Mouse (Mus musculus) midbrain, embryonic 13.5 days (tissue): ENCODE results near the gene Smad3. TPM values are rescaled to one million over a fixed set of nuclear protein-coding genes. Genes with fewer than 3 reads are reported as not detected.
A peak's percentile ranks its signal among the peaks of the same experiment; 100 is the strongest.

Experiments used
- ATAC-seq: fragments of 200-750 bp; cut with Nextera tagmentation; 2 replicates; pipeline ENCODE4 v1.8.0; 2017; ENCODE audit warnings: mild to moderate bottlenecking, moderate TSS enrichment, moderate library complexity
- H3K27ac ChIP-seq: fragments of 300-500 bp; sonication (generic); 2 replicates; pipeline ENCODE4 v1.5.1; 2015; ENCODE audit warnings: inconsistent platforms, mild to moderate bottlenecking, moderate library complexity
- H3K27me3 ChIP-seq: fragments of 300-500 bp; sonication (generic); 2 replicates; pipeline ENCODE4 v1.6.1; 2015; ENCODE audit warnings: mild to moderate bottlenecking, inconsistent platforms
- H3K36me3 ChIP-seq: fragments of 300-500 bp; sonication (generic); 2 replicates; pipeline ENCODE4 v1.6.1; 2015; ENCODE audit warnings: mild to moderate bottlenecking, inconsistent platforms
- H3K4me1 ChIP-seq: fragments of 300-500 bp; sonication (generic); replicated peaks from 2 replicates; pipeline ENCODE4 v1.6.1; 2015; ENCODE audit warnings: inconsistent platforms
- H3K4me2 ChIP-seq: fragments of 300-500 bp; sonication (generic); replicated peaks from 2 replicates; pipeline ENCODE4 v1.6.1; 2015; ENCODE audit warnings: moderate library complexity, mild to moderate bottlenecking, inconsistent platforms
- H3K4me3 ChIP-seq: fragments of 300-500 bp; sonication (generic); replicated peaks from 2 replicates; pipeline ENCODE4 v1.5.1; 2015; ENCODE audit warnings: mild to moderate bottlenecking, inconsistent platforms
- H3K9ac ChIP-seq: fragments of 300-500 bp; sonication (generic); replicated peaks from 2 replicates; pipeline ENCODE4 v1.6.1; 2015; ENCODE audit warnings: mild to moderate bottlenecking, inconsistent platforms
- H3K9me3 ChIP-seq: fragments of 300-500 bp; sonication (generic); 2 replicates; pipeline ENCODE4 v1.6.1; 2016; ENCODE audit warnings: mild to moderate bottlenecking, inconsistent platforms
- WGBS: fragments of 180-500 bp; shearing (Covaris S2); methylation state at CpG from one replicate; pipeline ENCODE4 v1.1.7; 2015; 5-methylcytosine and 5-hydroxymethylcytosine counted together
- polyA plus RNA-seq: library from polyadenylated mRNA; unstranded; fragments of >200 nt; fragmentation: Nextera tagmentation; extraction: Ambion mirVana; gene quantifications from 2 replicates; pipeline ENCODE4 v1.2.1, GENCODE M21; 2015

Smad3 gene
- polyA plus RNA-seq, 1 experiment from 2014 or later, result 11.6 TPM

DNA sequence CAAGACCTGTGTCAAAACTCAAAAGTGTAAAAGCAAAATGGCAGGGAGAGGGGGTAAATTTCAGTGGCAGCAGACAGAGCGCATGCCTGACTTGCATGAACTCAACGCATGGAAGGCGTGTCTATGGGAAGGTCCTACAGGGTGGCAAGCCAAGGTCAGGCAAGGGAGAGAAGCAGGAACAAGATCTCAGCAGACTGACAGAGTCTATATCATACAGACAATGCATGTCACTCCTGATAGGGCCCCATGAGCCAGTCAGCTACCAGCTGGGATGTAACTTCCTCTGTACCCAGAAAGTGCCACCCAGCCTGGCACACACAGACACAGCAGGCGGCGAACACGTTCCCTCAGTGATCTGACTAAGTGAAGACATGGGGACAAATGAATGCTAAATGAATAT lies 73.5 kb downstream of the Smad3 start:
- no peak for ATAC-seq
- WGBS, result 95% methylated on average over 6 of the region's 6 CpGs
- no peak overlapping the region for H3K4me2 ChIP-seq
- H3K9ac ChIP-seq, result no peak overlapping the region
- H3K9me3 ChIP-seq, result no peaks in the 10 kb centered on the region
- no peak overlapping the region for H3K4me3 ChIP-seq
- H3K36me3 ChIP-seq, result no peaks in the 10 kb centered on the region
- no peaks in the 10 kb centered on the region for H3K27me3 ChIP-seq
- H3K27ac ChIP-seq, result no peak overlapping the region
- no peaks in the 10 kb centered on the region for H3K4me1 ChIP-seq

DNA sequence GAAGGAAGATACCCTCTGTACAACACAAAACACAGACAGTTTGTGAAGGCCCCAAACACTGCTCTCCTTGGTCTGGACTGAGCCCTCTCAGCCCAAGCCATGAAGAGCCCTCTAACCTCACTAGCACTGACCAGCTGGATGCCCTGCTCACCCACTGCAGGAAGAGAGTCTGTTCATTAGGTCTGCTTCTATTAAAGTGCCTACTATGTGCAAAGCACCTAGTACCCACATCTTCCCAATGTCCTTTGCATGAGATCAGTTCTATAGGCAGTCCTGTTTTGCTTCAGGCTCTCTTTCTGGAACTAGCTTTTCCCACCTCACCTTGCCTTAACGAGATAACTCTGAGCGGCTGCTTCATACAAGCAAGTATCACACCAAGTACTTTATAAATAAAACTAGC lies 74.9 kb downstream of the Smad3 start:
- Histone ChIP-seq H3K27me3 (no peaks in the 10 kb centered on the region), H3K4me1 (no peaks in the 10 kb centered on the region), H3K4me3 (no peak overlapping the region), H3K9me3 (no peaks in the 10 kb centered on the region), H3K9ac (no peak overlapping the region), H3K4me2 (no peak overlapping the region), H3K36me3 (no peaks in the 10 kb centered on the region), H3K27ac (no peak overlapping the region)
- WGBS, result 95% methylated on average over 2 of the region's 2 CpGs
- ATAC-seq, result no peak

DNA sequence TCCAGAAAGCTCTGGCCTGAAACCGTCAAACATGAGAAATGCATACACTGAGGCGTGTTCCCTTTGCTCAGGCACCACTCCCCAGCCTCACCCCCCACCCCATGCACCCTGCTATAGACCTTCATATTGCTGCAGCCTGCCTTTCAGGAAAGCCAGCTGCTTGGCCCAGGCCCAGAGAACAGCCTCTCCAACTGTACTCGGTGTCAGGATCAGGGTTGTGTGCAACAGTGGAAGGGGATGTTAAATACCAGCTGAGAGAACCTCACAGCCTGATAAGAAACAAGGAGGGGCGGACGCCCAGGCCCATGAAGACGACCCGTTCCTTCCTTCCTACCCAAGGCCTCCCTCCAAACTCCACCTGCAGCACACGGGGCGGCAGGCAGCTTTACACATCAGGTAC lies 75.5 kb downstream of the Smad3 start:
- H3K4me1 ChIP-seq, result no peaks in the 10 kb centered on the region
- no peak for ATAC-seq

DNA sequence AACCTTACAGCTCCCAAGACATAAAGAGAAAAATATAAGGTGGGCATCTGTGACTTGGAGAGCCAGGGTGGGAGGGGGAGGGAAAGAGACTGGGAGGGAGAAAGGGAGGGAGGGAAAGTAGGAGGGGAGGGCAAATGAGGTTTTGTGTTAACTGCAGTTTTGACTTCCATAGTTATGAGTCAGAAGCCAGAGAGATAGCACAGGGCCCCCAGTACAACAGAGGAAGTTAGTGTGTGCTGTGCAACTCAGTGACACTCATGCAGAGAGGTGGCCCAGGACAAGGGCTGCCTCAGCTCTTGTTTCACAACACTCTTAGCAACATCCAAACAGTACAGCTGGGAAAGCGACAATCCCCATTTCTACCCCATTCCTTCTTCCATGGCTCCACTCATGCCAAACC lies 79.7 kb downstream of the Smad3 start:
- no peaks in the 10 kb centered on the region for H3K4me1 ChIP-seq
- 92% methylated on average over 1 of the region's 1 CpGs for WGBS
- no peak for ATAC-seq
- no peaks in the 10 kb centered on the region for H3K9me3 ChIP-seq
- H3K4me2 ChIP-seq, result no peak overlapping the region
- H3K4me3 ChIP-seq, result no peak overlapping the region
- no peaks in the 10 kb centered on the region for H3K27me3 ChIP-seq
- no peak overlapping the region for H3K27ac ChIP-seq
- H3K36me3 ChIP-seq, result no peaks in the 10 kb centered on the region
- no peak overlapping the region for H3K9ac ChIP-seq

More for the DNA sequence above, 75.5 kb downstream of the Smad3 start:
- no peaks in the 10 kb centered on the region for H3K9me3 ChIP-seq
- H3K4me2 ChIP-seq, result no peak overlapping the region
- WGBS, result 86% methylated on average over 9 of the region's 9 CpGs
- H3K36me3 ChIP-seq, result no peaks in the 10 kb centered on the region
- no peak overlapping the region for H3K9ac ChIP-seq
- no peak overlapping the region for H3K4me3 ChIP-seq
- no peak overlapping the region for H3K27ac ChIP-seq
- no peaks in the 10 kb centered on the region for H3K27me3 ChIP-seq

DNA sequence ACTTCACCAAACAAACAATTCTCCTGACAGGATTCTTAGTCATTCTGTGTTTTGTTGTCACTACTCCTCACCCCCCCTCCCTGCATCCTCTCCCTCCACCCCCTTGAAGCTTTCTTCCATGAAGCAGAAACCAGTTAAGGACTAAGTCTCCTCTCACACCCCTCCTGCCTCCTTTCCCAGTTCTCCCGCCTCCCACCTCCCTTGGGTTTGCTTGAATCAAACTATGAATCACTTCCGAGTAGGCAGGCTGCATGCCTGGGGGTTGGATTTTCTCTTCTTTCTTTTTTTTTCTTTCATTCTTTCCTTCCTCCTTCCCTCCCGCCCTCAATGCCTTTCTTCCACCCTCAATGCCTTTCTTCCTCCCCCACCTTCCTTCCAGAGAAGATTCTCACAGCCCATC lies 80.2 kb downstream of the Smad3 start:
- no peaks in the 10 kb centered on the region for H3K36me3 ChIP-seq
- WGBS, result 78% methylated on average over 3 of the region's 3 CpGs
- H3K4me3 ChIP-seq, result no peak overlapping the region
- H3K4me2 ChIP-seq, result no peak overlapping the region
- H3K9ac ChIP-seq, result no peak overlapping the region
- no peaks in the 10 kb centered on the region for H3K27me3 ChIP-seq
- H3K9me3 ChIP-seq, result no peaks in the 10 kb centered on the region
- ATAC-seq, result no peak
- H3K27ac ChIP-seq, result no peak overlapping the region
- no peaks in the 10 kb centered on the region for H3K4me1 ChIP-seq

DNA sequence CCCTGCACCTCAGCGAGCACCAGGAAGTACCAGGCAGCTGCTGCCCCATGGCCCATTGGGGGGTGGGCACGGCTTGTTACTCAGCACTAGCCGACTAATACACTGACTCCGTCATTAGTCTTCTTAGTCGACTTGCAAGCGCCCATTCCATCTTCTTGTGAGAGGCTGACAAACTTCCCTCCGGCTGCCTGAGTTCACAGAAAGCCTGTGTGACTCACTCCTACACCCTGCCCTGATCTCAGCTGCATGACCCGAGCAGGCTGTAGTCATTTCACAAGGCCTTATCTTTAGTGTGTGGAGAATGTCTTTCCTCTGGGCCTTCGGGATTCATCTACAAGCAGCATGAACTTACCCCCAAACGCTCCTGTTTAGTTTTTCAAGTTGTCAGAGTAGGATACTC lies 83.2 kb downstream of the Smad3 start:
- WGBS, result 96% methylated on average over 10 of the region's 10 CpGs
- no peak for ATAC-seq
- Histone ChIP-seq H3K4me3 (no peak overlapping the region), H3K27ac (no peak overlapping the region), H3K4me2 (no peak overlapping the region), H3K4me1 (no peaks in the 10 kb centered on the region), H3K9ac (no peak overlapping the region), H3K9me3 (no peaks in the 10 kb centered on the region), H3K36me3 (no peaks in the 10 kb centered on the region; the same call in 1 of the 2 replicates), H3K27me3 (no peaks in the 10 kb centered on the region)

DNA sequence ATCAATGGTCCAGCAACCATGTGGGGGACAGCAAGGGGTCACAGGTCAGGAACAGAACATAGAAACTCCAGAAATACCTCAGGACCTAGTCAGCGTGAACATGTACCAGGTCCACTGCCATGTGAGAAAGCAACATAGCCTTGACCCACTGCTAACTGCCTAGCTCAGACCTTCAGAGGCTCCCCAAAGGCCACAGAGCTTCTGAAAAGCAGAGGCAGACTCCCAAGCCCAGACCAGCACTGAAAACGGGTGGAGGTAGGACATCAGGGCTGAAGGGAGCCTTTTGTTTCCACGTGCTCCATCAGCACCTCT lies 84.3 kb downstream of the Smad3 start:
- Histone ChIP-seq H3K4me2 (no peak overlapping the region), H3K9me3 (no peaks in the 10 kb centered on the region), H3K36me3 (no peaks in the 10 kb centered on the region; the same call in 1 of the 2 replicates), H3K4me1 (peaks cover 6% of the 10 kb centered on the region; the same call in 1 of the 2 replicates), H3K27me3 (no peaks in the 10 kb centered on the region), H3K27ac (no peak overlapping the region), H3K4me3 (no peak overlapping the region), H3K9ac (no peak overlapping the region)
- WGBS, result 93% methylated on average over 3 of the region's 3 CpGs
- no peak for ATAC-seq

DNA sequence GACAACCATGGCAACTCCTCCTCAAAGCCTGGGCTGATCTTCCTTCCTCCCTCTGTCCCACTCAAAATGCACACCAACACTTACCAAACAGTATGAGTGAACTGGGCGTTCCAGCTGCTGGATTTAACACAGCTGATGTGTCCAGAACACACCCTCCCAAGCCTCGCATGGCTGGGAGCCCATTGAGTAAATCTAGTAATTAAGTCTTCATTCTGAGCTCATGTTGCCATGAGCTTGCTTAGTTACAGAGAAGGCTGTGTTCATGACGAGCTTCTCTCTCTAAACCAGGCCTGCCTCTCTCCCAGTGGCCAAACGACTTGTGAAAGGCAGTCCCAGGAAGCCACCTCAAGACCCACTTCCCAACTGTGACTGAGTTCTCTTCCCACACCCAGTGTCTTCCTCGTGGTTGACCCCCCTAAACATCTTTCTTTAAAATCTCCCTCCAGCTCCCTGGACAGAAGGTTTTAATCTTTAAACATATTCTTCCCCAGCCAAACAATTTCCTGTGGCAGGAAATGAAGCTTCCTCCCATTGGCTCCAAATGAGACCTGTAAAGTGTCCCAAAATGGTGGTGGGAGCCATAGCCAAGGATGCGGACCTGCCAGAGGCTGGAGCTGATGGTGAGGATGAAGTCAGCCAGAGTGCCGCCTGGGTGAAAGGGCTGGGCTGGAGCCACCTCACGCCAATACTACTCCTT lies 84.8 kb downstream of the Smad3 start:
- no peaks in the 10 kb centered on the region for H3K27me3 ChIP-seq
- peaks cover 11% of the 10 kb centered on the region; the same call in 1 of the 2 replicates for H3K4me1 ChIP-seq
- no peak overlapping the region for H3K4me2 ChIP-seq
- no peak overlapping the region for H3K9ac ChIP-seq
- no peak overlapping the region for H3K27ac ChIP-seq
- WGBS, result 73% methylated on average over 8 of the region's 8 CpGs
- H3K9me3 ChIP-seq, result no peaks in the 10 kb centered on the region
- H3K4me3 ChIP-seq, result no peak overlapping the region
- no peaks in the 10 kb centered on the region; the same call in 1 of the 2 replicates for H3K36me3 ChIP-seq
- no peak for ATAC-seq

DNA sequence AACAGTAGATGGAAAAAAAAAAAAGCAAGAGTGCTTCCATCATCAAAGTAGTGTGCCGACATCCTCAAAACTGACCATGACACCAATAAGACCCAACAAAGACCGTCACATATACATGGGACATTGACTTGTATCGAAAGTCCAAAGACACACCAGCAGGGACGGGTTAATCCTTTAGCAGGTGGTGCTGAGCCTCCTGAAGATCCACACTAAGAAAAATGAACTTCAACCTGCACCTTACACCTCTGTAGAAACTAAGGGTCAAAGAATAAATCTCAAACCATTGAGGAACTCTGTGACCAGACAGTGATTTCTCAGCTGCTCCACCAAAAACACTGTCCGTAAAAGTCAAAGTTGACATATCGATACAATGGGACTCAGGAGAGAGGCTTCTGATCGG lies 88.0 kb downstream of the Smad3 start:
- no peaks in the 10 kb centered on the region for H3K27me3 ChIP-seq
- no peak overlapping the region for H3K27ac ChIP-seq
- peaks cover 41% of the 10 kb centered on the region for H3K4me1 ChIP-seq
- no peak overlapping the region for H3K4me3 ChIP-seq
- no peak overlapping the region for H3K4me2 ChIP-seq
- ATAC-seq, result no peak
- H3K9me3 ChIP-seq, result no peaks in the 10 kb centered on the region
- no peak overlapping the region for H3K9ac ChIP-seq
- no peaks in the 10 kb centered on the region; the same call in 1 of the 2 replicates for H3K36me3 ChIP-seq
- WGBS, result 97% methylated on average over 7 of the region's 7 CpGs

DNA sequence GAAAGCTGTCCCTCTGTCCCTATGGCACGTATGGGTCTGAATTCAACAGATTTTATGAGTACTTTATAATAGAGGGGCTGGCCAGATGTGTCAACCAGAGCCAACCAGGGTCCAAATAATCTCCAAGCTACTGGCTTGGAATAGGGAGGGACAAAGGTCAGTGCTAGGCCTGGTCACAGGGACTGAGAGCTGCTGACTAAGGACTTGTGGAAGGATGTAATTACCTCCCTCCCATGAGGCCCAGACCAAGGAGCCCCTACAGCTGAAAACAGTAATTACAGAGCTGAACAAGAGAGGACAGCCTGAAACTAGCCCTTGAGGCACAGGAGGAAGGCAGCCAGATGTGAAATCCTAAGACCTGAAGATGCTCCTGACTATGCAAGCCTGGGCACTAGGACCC lies 89.2 kb downstream of the Smad3 start:
- 82% methylated on average over 1 of the region's 1 CpGs for WGBS
- Histone ChIP-seq H3K36me3 (no peaks in the 10 kb centered on the region; the same call in 1 of the 2 replicates), H3K4me1 (peaks cover 50% of the 10 kb centered on the region), H3K9me3 (no peaks in the 10 kb centered on the region), H3K9ac (no peak overlapping the region), H3K4me3 (no peak overlapping the region), H3K4me2 (no peak overlapping the region), H3K27ac (no peak overlapping the region), H3K27me3 (no peaks in the 10 kb centered on the region)
- no peak for ATAC-seq

DNA sequence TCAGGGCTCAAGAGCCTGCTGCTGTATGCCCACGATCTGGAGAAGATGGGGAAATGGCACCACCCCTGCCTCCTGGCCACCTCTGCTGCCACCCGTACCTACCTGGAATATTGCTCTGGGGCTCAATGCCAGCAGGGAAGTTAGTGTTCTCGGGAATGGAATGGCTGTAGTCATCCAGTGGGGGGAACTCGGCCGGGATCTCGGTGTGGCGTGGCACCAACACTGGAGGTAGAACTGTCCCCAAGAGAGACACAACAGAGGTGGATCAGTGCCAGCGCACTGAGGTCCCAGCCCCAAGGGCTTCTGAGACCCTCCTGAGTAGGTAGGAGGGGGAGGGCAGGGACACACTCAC lies 90.4 kb downstream of the Smad3 start:
- Histone ChIP-seq H3K4me1 (peaks cover 50% of the 10 kb centered on the region), H3K36me3 (peaks cover 4% of the 10 kb centered on the region; the same call in 1 of the 2 replicates), H3K27ac (0 out of 2 replicates have a peak overlapping the region, but pooled peaks have one; percentile 25), H3K9ac (no peak overlapping the region), H3K27me3 (no peaks in the 10 kb centered on the region), H3K4me2 (no peak overlapping the region), H3K9me3 (no peaks in the 10 kb centered on the region), H3K4me3 (no peak overlapping the region)
- 87% methylated on average over 8 of the region's 8 CpGs for WGBS
- no peak for ATAC-seq

DNA sequence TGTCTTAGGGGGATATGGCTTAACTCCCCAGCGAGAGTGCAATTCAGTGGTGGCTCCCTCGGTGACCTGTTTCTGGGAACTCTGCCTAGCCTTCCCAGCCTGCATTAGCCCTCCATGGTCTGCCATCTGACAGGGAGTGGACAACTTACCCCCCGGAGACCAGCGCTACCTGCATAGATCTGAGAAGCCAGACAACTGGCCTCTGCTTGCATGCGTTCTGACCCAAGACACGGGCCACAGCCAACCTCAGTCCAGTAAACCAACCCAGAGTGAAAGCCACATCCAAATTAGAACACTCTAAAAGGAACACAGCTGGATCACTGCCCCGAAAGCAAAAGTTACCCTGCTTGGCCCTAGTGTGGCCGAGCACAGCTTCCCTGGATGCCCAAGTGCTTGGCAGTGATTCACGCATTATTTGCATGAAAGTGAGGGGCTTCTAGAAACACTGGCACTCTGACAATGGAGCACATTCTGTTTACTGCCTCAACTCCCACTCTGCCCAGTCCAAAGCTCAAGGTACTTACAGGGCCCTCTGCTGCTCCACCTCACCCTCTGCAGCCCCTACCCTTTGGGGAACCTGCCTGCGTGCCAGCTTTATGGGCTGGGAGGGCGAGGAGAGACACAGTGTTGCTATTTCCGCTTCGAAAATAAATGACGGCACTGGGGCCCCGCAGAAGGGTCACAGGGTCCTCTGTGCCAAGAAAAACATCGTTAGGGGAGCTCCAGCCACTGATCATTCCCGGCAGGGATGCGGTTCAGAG lies 91.0 kb downstream of the Smad3 start:
- no peak overlapping the region for H3K4me3 ChIP-seq
- peaks cover 50% of the 10 kb centered on the region for H3K4me1 ChIP-seq
- H3K36me3 ChIP-seq, result peaks cover 4% of the 10 kb centered on the region; the same call in 1 of the 2 replicates
- H3K9ac ChIP-seq, result no peak overlapping the region
- no peak for ATAC-seq
- no peaks in the 10 kb centered on the region for H3K9me3 ChIP-seq
- 77% methylated on average over 18 of the region's 18 CpGs for WGBS
- no peaks in the 10 kb centered on the region for H3K27me3 ChIP-seq
- no peak overlapping the region for H3K4me2 ChIP-seq
- H3K27ac ChIP-seq, result peak overlapping the region; percentile 41; the same call in 1 of the 2 replicates
